Mouse (Mus musculus) stomach, embryonic 16.5 days (tissue): ENCODE results near the gene Tspo2. TPM values are rescaled to one million over a fixed set of nuclear protein-coding genes. Genes with fewer than 3 reads are reported as not detected.

Experiments
- ATAC-seq: fragments of 200-750 bp; cut with Nextera tagmentation; 2 replicates; pipeline ENCODE4 v1.8.0; 2017; ENCODE audit warnings: moderate number of reproducible peaks, moderate TSS enrichment; ENCODE audit not compliant: insufficient read depth, low FRiP score
- H3K27ac ChIP-seq: fragments of 300-500 bp; sonication (generic); 2 replicates; pipeline ENCODE4 v1.5.1; 2014; ENCODE audit warnings: low read length
- H3K27me3 ChIP-seq: fragments of 300-500 bp; sonication (generic); 2 replicates; pipeline ENCODE4 v1.6.1; 2014; ENCODE audit warnings: low read length, control low read depth, mixed read lengths; ENCODE audit not compliant: control insufficient read depth, insufficient read depth
- H3K36me3 ChIP-seq: fragments of 300-500 bp; sonication (generic); 2 replicates; pipeline ENCODE4 v1.6.1; 2014; ENCODE audit warnings: low read length; ENCODE audit not compliant: control insufficient read depth, insufficient read depth
- H3K4me1 ChIP-seq: fragments of 300-500 bp; sonication (generic); 2 replicates; pipeline ENCODE4 v1.6.1; 2014; ENCODE audit warnings: low read length, control low read depth, mixed read lengths; ENCODE audit not compliant: control insufficient read depth, insufficient read depth
- H3K4me2 ChIP-seq: fragments of 300-500 bp; sonication (generic); 2 replicates; pipeline ENCODE4 v1.6.1; 2014; ENCODE audit warnings: low read depth, low read length, mixed read lengths
- H3K4me3 ChIP-seq: fragments of 300-500 bp; sonication (generic); replicated peaks from 2 replicates; pipeline ENCODE4 v1.5.1; 2014; ENCODE audit warnings: mild to moderate bottlenecking, low read length
- H3K9ac ChIP-seq: fragments of 300-500 bp; sonication (generic); 2 replicates; pipeline ENCODE4 v1.6.1; 2014; ENCODE audit warnings: low read length
- H3K9me3 ChIP-seq: fragments of 300-500 bp; sonication (generic); replicated peaks from 2 replicates; pipeline ENCODE4 v1.6.1; 2016; ENCODE audit warnings: low read length, control low read depth; ENCODE audit not compliant: control insufficient read depth
- WGBS: fragments of 180-500 bp; shearing (Covaris S2); extraction: QIAGEN DNeasy Blood & Tissue Kit; methylation state at CpG from one replicate; pipeline ENCODE4 v1.1.7; 2014; 5-methylcytosine and 5-hydroxymethylcytosine counted together
- polyA plus RNA-seq: library from polyadenylated mRNA; unstranded; fragments of >200 nt; fragmentation: Nextera tagmentation; extraction: Ambion mirVana; gene quantifications from 2 replicates; pipeline ENCODE4 v1.2.1, GENCODE M21; 2015

The Tspo2 gene
- polyA plus RNA-seq, 1 experiment from 2014 or later, result 8.5 TPM

DNA sequence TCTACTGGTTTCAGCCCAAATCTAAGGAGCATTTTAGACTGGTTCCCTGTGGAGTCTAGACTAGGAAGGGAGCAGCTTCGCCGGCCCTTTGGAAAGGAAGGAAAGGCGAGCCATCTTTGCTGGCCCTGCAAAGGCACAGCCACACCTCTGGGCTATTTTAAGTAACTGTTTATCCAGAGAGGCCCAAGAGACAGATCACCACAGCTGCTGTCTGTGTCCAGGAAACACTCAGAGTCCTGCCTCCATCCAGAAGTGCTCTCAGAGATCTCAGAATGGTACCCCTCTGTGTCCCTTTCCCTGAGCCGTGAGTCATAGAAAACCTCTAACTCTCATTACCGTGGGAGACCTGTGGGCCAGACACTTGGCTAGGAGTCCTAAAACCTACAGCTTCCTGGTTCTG is 20.9 kb downstream of the Tspo2 start:
- no peak overlapping the region for H3K4me3 ChIP-seq
- no peak overlapping the region for H3K9ac ChIP-seq
- H3K4me1 ChIP-seq, result peaks cover 61% of the 10 kb centered on the region
- H3K9me3 ChIP-seq, result no peaks in the 10 kb centered on the region
- peak overlapping the region; percentile 21; the same call in 1 of the 2 replicates for H3K4me2 ChIP-seq
- 14% methylated on average over 5 of the region's 5 CpGs for WGBS
- peak overlapping the region; percentile 70 for H3K27ac ChIP-seq
- no peak for ATAC-seq
- no peaks in the 10 kb centered on the region for H3K27me3 ChIP-seq
- no peaks in the 10 kb centered on the region for H3K36me3 ChIP-seq

DNA sequence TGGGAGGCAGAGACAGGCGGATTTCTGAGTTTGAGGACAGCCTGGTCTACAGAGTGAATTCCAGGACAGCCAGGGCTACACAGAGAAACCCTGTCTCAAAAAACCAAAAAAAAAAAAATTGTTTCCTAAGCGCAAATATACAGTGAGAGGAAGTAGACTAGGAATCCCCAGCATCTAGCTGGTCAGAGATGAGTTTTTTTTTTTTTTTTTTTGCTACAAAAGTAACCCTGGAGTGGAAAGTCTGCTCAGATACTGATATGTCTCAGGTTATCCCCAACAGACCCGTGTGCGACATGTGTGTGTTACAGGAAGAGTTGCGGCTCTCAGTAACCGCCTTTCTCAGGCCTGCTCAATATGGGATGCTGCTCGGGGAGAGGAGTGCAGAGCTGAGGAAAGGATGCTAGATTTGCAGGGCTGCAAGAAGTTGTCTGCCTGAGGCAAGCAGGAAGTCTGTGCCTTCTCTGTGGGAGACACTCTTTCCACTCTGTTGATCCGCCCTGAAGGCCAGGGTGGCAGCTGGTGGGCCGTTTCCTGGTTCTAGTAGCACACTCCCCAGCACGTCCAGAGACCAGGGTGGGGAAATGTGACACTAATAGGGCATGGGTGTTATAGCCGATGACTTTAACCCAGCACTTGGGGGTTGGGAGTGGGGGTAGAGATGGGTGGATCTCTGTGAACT is 23.3 kb downstream of the Tspo2 start:
- H3K4me3 ChIP-seq, result no peak overlapping the region
- H3K27me3 ChIP-seq, result no peaks in the 10 kb centered on the region
- H3K4me2 ChIP-seq, result no peak overlapping the region
- peaks cover 63% of the 10 kb centered on the region for H3K4me1 ChIP-seq
- WGBS, result 65% methylated on average over 11 of the region's 11 CpGs
- peak overlapping the region; percentile 36 for H3K27ac ChIP-seq
- H3K9me3 ChIP-seq, result no peaks in the 10 kb centered on the region
- H3K36me3 ChIP-seq, result no peaks in the 10 kb centered on the region
- ATAC-seq, result no peak
- peak overlapping the region; percentile 5; the same call in 1 of the 2 replicates for H3K9ac ChIP-seq

DNA sequence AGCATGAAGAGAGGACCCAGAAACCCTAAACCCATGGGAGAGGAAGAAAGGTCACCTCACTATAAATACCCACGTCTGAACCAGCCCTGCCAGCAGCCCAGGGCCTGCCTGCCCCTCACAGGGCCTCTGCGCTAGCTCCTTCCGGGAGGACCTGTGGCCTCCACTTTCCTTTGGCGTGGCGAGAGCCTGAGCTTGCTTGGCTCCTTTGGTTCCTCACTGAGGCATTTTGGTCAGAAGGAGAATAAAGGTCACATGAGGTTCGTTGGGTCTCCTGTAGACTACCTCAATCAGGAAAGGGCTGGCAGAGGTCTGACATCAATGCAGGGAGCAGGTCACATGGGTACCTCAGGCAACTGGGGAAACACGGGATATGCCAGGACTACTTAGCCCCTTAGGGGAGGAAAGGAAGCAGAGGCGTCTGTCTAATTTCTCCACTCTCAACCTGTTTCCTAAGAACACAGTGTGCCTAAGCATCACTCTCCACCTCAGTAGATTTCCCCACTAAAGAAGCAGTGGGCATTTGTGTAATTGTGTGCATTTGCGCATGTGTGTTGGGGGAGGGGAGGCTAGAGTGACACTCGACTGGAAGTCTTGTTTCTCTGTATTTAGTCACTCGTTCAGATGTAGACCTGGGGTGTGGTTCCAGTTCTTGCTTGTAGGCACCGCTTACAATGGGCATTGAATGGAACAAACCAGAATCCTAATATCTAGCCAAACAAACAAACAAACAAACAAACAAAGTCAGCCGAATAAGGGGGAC is 24.2 kb downstream of the Tspo2 start:
- Histone ChIP-seq H3K9me3 (no peaks in the 10 kb centered on the region), H3K4me3 (no peak overlapping the region), H3K9ac (peak overlapping the region; percentile 24), H3K36me3 (no peaks in the 10 kb centered on the region), H3K4me2 (no peak overlapping the region), H3K27ac (peak overlapping the region; percentile 70), H3K4me1 (peaks cover 55% of the 10 kb centered on the region), H3K27me3 (no peaks in the 10 kb centered on the region)
- WGBS, result 56% methylated on average over 13 of the region's 13 CpGs
- ATAC-seq, result 0 out of 2 replicates have a peak, but pooled peaks have one; percentile 24

DNA sequence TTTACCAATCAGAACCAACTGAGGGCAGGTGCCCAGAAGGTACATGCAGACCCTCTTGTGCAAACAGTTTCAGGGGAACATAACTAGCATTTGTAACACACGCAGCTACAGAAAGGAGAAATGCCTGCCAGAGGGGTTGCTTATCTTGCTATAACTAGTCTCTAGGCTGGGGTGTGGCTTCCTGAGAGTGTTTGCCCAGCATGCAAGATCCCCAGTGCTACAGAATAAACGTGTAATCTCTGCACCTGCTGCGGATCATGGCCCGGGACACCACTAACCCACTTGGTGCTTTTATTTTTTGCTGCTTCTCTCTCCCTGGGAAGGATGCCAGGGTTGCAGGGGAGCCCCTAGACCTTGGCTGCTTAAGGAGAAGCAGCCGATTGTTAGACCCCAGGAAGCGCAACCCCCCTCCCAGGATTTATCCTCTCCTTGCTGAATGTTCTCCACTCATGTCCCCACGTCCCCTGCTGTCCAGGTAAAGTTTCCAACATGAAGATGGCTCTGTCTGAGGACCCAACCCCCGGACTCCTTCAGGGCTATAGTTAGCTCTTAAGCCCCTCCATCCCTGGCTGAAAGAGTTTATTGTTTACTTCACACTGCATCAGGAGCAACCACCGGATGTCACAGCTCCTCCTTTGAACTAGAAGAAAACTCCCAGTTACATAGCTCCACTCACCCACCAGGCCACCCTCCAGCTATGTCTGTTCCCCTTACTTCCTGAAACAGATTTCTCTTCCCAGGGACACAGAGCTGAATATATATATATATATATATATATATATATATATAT is 25.3 kb downstream of the Tspo2 start:
- peak overlapping the region; percentile 44 for H3K9ac ChIP-seq
- H3K9me3 ChIP-seq, result no peaks in the 10 kb centered on the region
- H3K4me1 ChIP-seq, result peaks cover 44% of the 10 kb centered on the region
- ATAC-seq, result peak; percentile 74; the same call in 1 of the 2 replicates
- peak overlapping the region; percentile 15; the same call in 1 of the 2 replicates for H3K4me2 ChIP-seq
- 26% methylated on average over 9 of the region's 9 CpGs for WGBS
- no peaks in the 10 kb centered on the region for H3K27me3 ChIP-seq
- peak overlapping the region; percentile 93 for H3K27ac ChIP-seq
- H3K36me3 ChIP-seq, result no peaks in the 10 kb centered on the region
- H3K4me3 ChIP-seq, result no peak overlapping the region

DNA sequence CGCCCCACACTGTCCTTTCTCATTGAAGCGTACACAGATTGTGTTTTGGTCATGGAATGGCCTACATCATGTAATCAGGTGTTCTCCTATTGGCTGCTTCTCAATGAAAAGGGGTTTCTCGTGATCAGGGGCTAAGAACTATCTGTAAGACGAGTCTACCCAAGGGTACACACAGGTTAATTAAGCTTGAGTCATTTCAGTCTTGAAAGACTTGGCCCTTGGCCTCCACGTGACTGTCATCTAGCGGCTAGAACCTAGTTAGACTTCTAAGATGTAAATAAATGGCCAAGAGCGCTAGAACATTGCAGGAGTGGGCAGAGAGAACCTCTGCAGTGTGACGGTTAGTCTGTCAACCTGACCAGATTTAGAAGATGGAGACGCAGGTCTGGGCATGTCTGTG is 27.1 kb downstream of the Tspo2 start:
- no peak overlapping the region for H3K27ac ChIP-seq
- H3K4me2 ChIP-seq, result no peak overlapping the region
- 83% methylated on average over 9 of the region's 9 CpGs for WGBS
- no peak overlapping the region for H3K9ac ChIP-seq
- H3K27me3 ChIP-seq, result no peaks in the 10 kb centered on the region
- H3K9me3 ChIP-seq, result no peaks in the 10 kb centered on the region
- ATAC-seq, result no peak
- H3K36me3 ChIP-seq, result no peaks in the 10 kb centered on the region
- no peak overlapping the region for H3K4me3 ChIP-seq
- H3K4me1 ChIP-seq, result peaks cover 32% of the 10 kb centered on the region

DNA sequence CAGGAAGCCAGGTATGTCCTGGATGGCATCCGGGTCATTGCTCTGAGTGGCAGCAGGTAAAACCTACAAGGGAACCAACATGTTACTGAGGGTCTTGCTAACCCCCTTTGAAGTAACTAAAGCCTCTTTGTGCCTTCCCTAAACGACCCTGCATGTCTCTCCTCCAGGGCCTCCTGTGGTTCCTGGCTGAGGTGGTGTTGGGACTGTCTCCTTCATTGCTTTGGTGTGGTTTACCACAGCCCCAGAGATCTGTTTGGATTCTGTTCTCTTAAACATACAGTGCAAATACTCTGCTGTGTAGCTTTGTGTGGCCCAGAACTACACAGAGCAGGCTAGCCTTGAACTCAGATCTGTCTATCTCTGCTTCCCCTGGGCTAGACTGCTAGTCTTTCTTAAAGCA is 31.8 kb downstream of the Tspo2 start:
- 65% methylated on average over 2 of the region's 2 CpGs for WGBS
- Histone ChIP-seq H3K36me3 (0 out of 2 replicates have a peak, but pooled peaks cover 6% of the 10 kb centered on the region), H3K27me3 (no peaks in the 10 kb centered on the region), H3K4me3 (no peak overlapping the region), H3K27ac (no peak overlapping the region), H3K9me3 (no peaks in the 10 kb centered on the region), H3K4me1 (0 out of 2 replicates have a peak, but pooled peaks cover 8% of the 10 kb centered on the region), H3K9ac (no peak overlapping the region), H3K4me2 (no peak overlapping the region)
- no peak for ATAC-seq

DNA sequence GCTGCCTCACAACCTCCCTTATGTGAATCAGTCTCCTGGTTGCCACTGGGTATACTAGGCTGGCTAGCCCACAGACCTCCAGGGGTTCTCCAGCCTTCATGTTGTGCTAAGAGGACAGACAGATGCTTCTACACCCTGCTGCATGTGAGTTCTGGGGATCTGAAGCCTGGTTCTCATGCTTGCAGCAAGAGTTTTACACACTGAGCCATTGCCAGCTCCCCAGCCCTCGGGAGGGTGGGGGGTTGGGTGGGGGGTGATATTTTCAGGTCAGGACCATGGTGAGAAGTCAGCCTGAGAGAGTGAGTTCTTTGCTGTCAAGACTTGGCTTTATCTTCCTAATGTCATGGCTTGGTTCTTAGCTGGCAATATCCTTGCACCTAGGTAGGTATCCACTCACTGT is 32.5 kb downstream of the Tspo2 start:
- Histone ChIP-seq H3K27me3 (no peaks in the 10 kb centered on the region), H3K4me1 (0 out of 2 replicates have a peak, but pooled peaks cover 8% of the 10 kb centered on the region), H3K9ac (peak overlapping the region; percentile 38; the same call in 1 of the 2 replicates), H3K27ac (peak overlapping the region; percentile 78), H3K36me3 (0 out of 2 replicates have a peak, but pooled peaks cover 6% of the 10 kb centered on the region), H3K9me3 (no peaks in the 10 kb centered on the region), H3K4me2 (peak overlapping the region; percentile 33), H3K4me3 (no peak overlapping the region)
- WGBS, result 68% methylated on average over 1 of the region's 1 CpGs
- no peak for ATAC-seq

DNA sequence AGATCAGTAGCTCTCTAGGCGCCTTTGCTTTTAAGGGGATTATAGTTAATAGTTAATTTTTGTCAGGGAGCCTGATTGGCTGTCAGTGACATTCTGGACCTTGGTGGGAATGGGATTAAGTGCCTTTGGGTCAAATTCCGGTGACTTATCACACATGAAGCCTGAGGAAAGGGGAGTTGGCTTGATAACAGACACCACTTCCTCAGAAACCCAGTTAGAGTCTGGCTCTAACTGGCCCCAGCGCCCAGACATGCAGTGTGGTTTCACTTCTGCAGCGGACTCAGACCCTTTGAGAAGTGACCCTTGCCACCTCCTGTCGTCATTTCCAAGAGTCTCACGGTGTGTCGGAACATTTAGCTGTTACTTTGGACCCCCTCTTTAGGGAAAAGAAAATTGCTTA is 33.1 kb downstream of the Tspo2 start:
- Histone ChIP-seq H3K4me3 (0 out of 2 replicates have a peak overlapping the region, but pooled peaks have one; percentile 6), H3K9ac (peak overlapping the region; percentile 46; the same call in 1 of the 2 replicates), H3K4me2 (peak overlapping the region; percentile 33), H3K36me3 (0 out of 2 replicates have a peak, but pooled peaks cover 6% of the 10 kb centered on the region), H3K4me1 (0 out of 2 replicates have a peak, but pooled peaks cover 8% of the 10 kb centered on the region), H3K9me3 (no peaks in the 10 kb centered on the region), H3K27me3 (no peaks in the 10 kb centered on the region), H3K27ac (peak overlapping the region; percentile 78)
- peak; percentile 80; the same call in 1 of the 2 replicates for ATAC-seq
- 54% methylated on average over 7 of the region's 7 CpGs for WGBS
